Mouse (Mus musculus): Measurements from ENCODE around the gene Lhx5.

- TF ChIP-seq POLR2A (IDR thresholded peaks at IDR 0.05; ENCODE audit: control insufficient read depth, extremely low read depth, insufficient read depth, low read length, poor library complexity) (no peak), CTCF (IDR thresholded peaks at IDR 0.05; ENCODE audit: borderline replicate concordance, control insufficient read depth, extremely low read depth, insufficient read depth, low read length, poor library complexity) (no peak)
Measured at GRCm38 (mm10) chr5:120386361-120386760, 45.1 kb upstream of the Lhx5 start.

All from thymus, adult 2 months (tissue).